Mouse (Mus musculus): ENCODE data around the gene Sik3. TPM values are rescaled to one million over a fixed set of nuclear protein-coding genes. Genes with fewer than 3 reads are reported as not detected.

The Sik3 gene
- polyA plus RNA-seq, 2 experiments: 13.7 to 23.9 TPM

DNA sequence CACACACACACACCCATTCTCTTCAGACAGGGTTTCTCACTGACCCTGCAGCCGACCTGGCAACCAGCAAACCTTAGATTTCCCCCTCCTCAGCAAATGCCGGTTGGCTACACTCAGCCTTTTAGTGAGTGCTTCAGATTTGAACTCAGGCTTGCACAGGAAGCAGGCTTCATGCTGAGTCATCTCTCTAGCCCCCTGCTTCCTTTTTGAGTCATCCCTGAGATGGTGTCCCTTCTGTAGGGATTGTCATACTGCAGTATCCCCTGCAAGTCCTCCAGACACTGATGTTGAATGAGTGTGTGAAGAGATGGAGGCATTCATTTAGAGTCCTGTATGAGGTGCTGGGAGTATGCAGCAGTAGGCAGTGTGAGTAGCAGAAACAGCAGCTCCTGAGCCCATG is 160.3 kb downstream of the Sik3 start:
- no peaks in the 10 kb centered on the region for H3K27me3 ChIP-seq (ENCODE audit: control insufficient read depth, insufficient read depth, low read length)
- H3K36me3 ChIP-seq (ENCODE audit: control insufficient read depth, insufficient read depth, low read length): peaks cover 2% of the 10 kb centered on the region; the same call in 1 of the 2 replicates
- 0 out of 2 replicates have a peak overlapping the region, but pooled peaks have one; percentile 22 for H3K27ac ChIP-seq (replicated peaks; ENCODE audit: low read depth, low read length)
- no peak for ATAC-seq (ENCODE audit: low FRiP score, low read depth)
- no peak overlapping the region for H3K4me2 ChIP-seq (replicated peaks; ENCODE audit: low read depth, low read length, severe bottlenecking)
- no peaks in the 10 kb centered on the region for H3K9me3 ChIP-seq (ENCODE audit: control insufficient read depth, low read length)
- 29% methylated on average over 2 of the region's 2 CpGs for WGBS
- no peak for TF ChIP-seq POLR2A (IDR thresholded peaks at IDR 0.05; ENCODE audit: borderline replicate concordance, extremely low read depth, insufficient read depth, insufficient read length)
- DNase-seq (ENCODE audit: low spot score): no peak
- no peak overlapping the region for H3K4me3 ChIP-seq (replicated peaks; ENCODE audit: low read length)
- H3K9ac ChIP-seq (ENCODE audit: low read depth, low read length, severe bottlenecking): no peak overlapping the region
- peaks cover 15% of the 10 kb centered on the region; the same call in 1 of the 2 replicates for H3K4me1 ChIP-seq (ENCODE audit: control insufficient read depth, insufficient read depth, low read length)

GRCm38 (mm10) chr9:46173919-46174318 is 161.3 kb downstream of the Sik3 start:
- no peak overlapping the region; the same call in 1 of the 2 replicates for H3K27ac ChIP-seq (replicated peaks; ENCODE audit: low read depth, low read length)
- H3K9ac ChIP-seq (ENCODE audit: low read depth, low read length, severe bottlenecking): no peak overlapping the region
- WGBS: 75% methylated on average over 6 of the region's 6 CpGs
- ATAC-seq (ENCODE audit: low FRiP score, low read depth) (no peak), DNase-seq (ENCODE audit: low spot score) (no peak)
- peaks cover 10% of the 10 kb centered on the region; the same call in 1 of the 2 replicates for H3K36me3 ChIP-seq (ENCODE audit: control insufficient read depth, insufficient read depth, low read length)
- no peak for TF ChIP-seq POLR2A (IDR thresholded peaks at IDR 0.05; ENCODE audit: borderline replicate concordance, extremely low read depth, insufficient read depth, insufficient read length)
- H3K4me3 ChIP-seq (replicated peaks; ENCODE audit: low read length): no peak overlapping the region
- H3K4me2 ChIP-seq (replicated peaks; ENCODE audit: low read depth, low read length, severe bottlenecking): no peak overlapping the region
- no peaks in the 10 kb centered on the region for H3K27me3 ChIP-seq (ENCODE audit: control insufficient read depth, insufficient read depth, low read length)
- H3K4me1 ChIP-seq (ENCODE audit: control insufficient read depth, insufficient read depth, low read length): peaks cover 15% of the 10 kb centered on the region; the same call in 1 of the 2 replicates
- no peaks in the 10 kb centered on the region for H3K9me3 ChIP-seq (ENCODE audit: control insufficient read depth, low read length)

GRCm38 (mm10) chr9:46174770-46175294 is 162.2 kb downstream of the Sik3 start:
- Histone ChIP-seq H3K4me2 (replicated peaks; ENCODE audit: low read depth, low read length, severe bottlenecking) (no peak overlapping the region), H3K4me3 (replicated peaks; ENCODE audit: low read length) (no peak overlapping the region), H3K9me3 (ENCODE audit: control insufficient read depth, low read length) (no peaks in the 10 kb centered on the region), H3K9ac (ENCODE audit: low read depth, low read length, severe bottlenecking) (no peak overlapping the region), H3K27me3 (ENCODE audit: control insufficient read depth, insufficient read depth, low read length) (no peaks in the 10 kb centered on the region), H3K27ac (replicated peaks; ENCODE audit: low read depth, low read length) (no peak overlapping the region), H3K36me3 (ENCODE audit: control insufficient read depth, insufficient read depth, low read length) (peaks cover 10% of the 10 kb centered on the region; the same call in 1 of the 2 replicates), H3K4me1 (ENCODE audit: control insufficient read depth, insufficient read depth, low read length) (peaks cover 13% of the 10 kb centered on the region; the same call in 1 of the 2 replicates)
- no peak for TF ChIP-seq POLR2A (IDR thresholded peaks at IDR 0.05; ENCODE audit: borderline replicate concordance, extremely low read depth, insufficient read depth, insufficient read length)
- ATAC-seq (ENCODE audit: low FRiP score, low read depth) (no peak), DNase-seq (ENCODE audit: low spot score) (no peak)
- WGBS: 76% methylated on average over 5 of the region's 5 CpGs

DNA sequence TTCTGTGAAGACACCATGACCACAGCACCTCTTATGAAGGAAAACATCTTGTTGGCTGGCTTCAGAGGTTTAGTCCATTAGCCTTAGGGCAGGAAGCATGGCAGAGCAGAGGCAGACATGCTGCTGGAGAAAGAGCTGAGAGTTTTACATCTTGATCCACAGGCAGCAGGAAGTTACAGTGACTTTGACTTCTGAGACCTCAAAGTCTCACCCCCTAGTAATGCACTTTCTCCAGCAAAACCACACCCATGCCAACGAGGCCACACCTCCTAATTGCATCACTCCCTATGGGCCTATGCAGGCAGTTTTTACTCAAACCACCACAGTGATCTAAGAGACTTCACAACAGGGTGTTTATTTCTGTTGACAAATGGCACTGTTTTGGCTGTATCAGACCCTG is 162.7 kb downstream of the Sik3 start:
- 35% methylated on average over 1 of the region's 1 CpGs for WGBS
- H3K36me3 ChIP-seq (ENCODE audit: control insufficient read depth, insufficient read depth, low read length): peaks cover 10% of the 10 kb centered on the region; the same call in 1 of the 2 replicates
- H3K27ac ChIP-seq (replicated peaks; ENCODE audit: low read depth, low read length): peak overlapping the region; percentile 52
- H3K4me3 ChIP-seq (replicated peaks; ENCODE audit: low read length): no peak overlapping the region
- H3K9me3 ChIP-seq (ENCODE audit: control insufficient read depth, low read length): no peaks in the 10 kb centered on the region
- no peaks in the 10 kb centered on the region for H3K27me3 ChIP-seq (ENCODE audit: control insufficient read depth, insufficient read depth, low read length)
- no peak for DNase-seq (ENCODE audit: low spot score)
- H3K9ac ChIP-seq (ENCODE audit: low read depth, low read length, severe bottlenecking): no peak overlapping the region
- H3K4me1 ChIP-seq (ENCODE audit: control insufficient read depth, insufficient read depth, low read length): peaks cover 13% of the 10 kb centered on the region; the same call in 1 of the 2 replicates
- no peak for TF ChIP-seq POLR2A (IDR thresholded peaks at IDR 0.05; ENCODE audit: borderline replicate concordance, extremely low read depth, insufficient read depth, insufficient read length)
- H3K4me2 ChIP-seq (replicated peaks; ENCODE audit: low read depth, low read length, severe bottlenecking): no peak overlapping the region
- no peak for ATAC-seq (ENCODE audit: low FRiP score, low read depth)

DNA sequence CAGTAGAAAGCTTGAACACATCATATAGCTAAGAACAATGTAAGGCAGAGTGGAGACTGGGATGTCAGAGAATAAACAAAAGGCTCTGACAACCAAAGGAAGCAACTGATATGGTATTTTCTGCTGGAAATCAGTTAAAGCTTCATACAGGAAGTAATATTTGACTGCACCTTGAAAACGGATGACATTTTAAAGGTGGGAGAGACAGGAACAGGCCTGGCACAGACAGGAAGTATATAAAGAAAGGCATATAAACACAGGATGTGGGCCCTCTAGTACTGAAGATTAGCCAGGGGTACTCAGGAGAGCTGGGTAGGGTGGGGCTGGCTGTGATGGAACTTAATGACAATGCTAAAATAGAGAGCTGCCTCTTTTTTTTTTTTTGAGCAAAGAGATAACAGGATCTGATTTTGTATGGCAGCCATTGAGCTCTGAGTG is 163.3 kb downstream of the Sik3 start:
- H3K4me1 ChIP-seq (ENCODE audit: control insufficient read depth, insufficient read depth, low read length): peaks cover 13% of the 10 kb centered on the region; the same call in 1 of the 2 replicates
- H3K9ac ChIP-seq (ENCODE audit: low read depth, low read length, severe bottlenecking): no peak overlapping the region
- ATAC-seq (ENCODE audit: low FRiP score, low read depth) (no peak), DNase-seq (ENCODE audit: low spot score) (no peak)
- peaks cover 10% of the 10 kb centered on the region; the same call in 1 of the 2 replicates for H3K36me3 ChIP-seq (ENCODE audit: control insufficient read depth, insufficient read depth, low read length)
- H3K27me3 ChIP-seq (ENCODE audit: control insufficient read depth, insufficient read depth, low read length): no peaks in the 10 kb centered on the region
- no peak for TF ChIP-seq POLR2A (IDR thresholded peaks at IDR 0.05; ENCODE audit: borderline replicate concordance, extremely low read depth, insufficient read depth, insufficient read length)
- 33% methylated on average over 1 of the region's 1 CpGs for WGBS
- no peak overlapping the region for H3K4me2 ChIP-seq (replicated peaks; ENCODE audit: low read depth, low read length, severe bottlenecking)
- no peaks in the 10 kb centered on the region for H3K9me3 ChIP-seq (ENCODE audit: control insufficient read depth, low read length)
- H3K27ac ChIP-seq (replicated peaks; ENCODE audit: low read depth, low read length): peak overlapping the region; percentile 52
- no peak overlapping the region for H3K4me3 ChIP-seq (replicated peaks; ENCODE audit: low read length)
